Mouse (Mus musculus) erythroblast, embryonic 14.5 days (primary cell): ENCODE measurements around the gene Ubxn6. TPM values are rescaled to one million over a fixed set of nuclear protein-coding genes. Genes with fewer than 3 reads are reported as not detected.
"Not testable (repeated sequence)": the region's sequence is repeated elsewhere in the genome, so short reads cannot be mapped to it uniquely, and the experiment has no call there.

Experiments used
- H3K27me3 ChIP-seq: 2 replicates; pipeline ENCODE4 v1.6.1; 2012; ENCODE audit warnings: inconsistent platforms; ENCODE audit not compliant: control insufficient read depth
- H3K36me3 ChIP-seq: 2 replicates; pipeline ENCODE4 v1.6.1; 2012; ENCODE audit warnings: mild to moderate bottlenecking, inconsistent platforms; ENCODE audit not compliant: control insufficient read depth
- H3K4me1 ChIP-seq: 2 replicates; pipeline ENCODE4 v1.6.1; 2012; ENCODE audit warnings: inconsistent platforms; ENCODE audit not compliant: control insufficient read depth
- H3K4me3 ChIP-seq: replicated peaks from 2 replicates; pipeline ENCODE3; 2012; ENCODE audit warnings: moderate library complexity, mild to moderate bottlenecking, inconsistent platforms
- H3K9me3 ChIP-seq: 2 replicates; pipeline ENCODE4 v1.6.1; 2012; ENCODE audit warnings: low read length, inconsistent platforms, mixed read lengths; ENCODE audit not compliant: control insufficient read depth
- GATA1 ChIP-seq: IDR thresholded peaks from 2 replicates; pipeline ENCODE4 v1.6.1; 2012; ENCODE audit warnings: low read length, inconsistent platforms, mixed read lengths
- TAL1 ChIP-seq: IDR thresholded peaks from 3 replicates; pipeline ENCODE4 v1.6.1; 2012; ENCODE audit warnings: low read length, inconsistent platforms, mixed read lengths
- polyA plus RNA-seq: library from polyadenylated mRNA; stranded (reverse); fragments of >175 nt; gene quantifications from 2 replicates; pipeline ENCODE4 v1.2.3, GENCODE M21; 2012

The Ubxn6 gene
- polyA plus RNA-seq, 1 experiment, result 3.4 TPM

DNA sequence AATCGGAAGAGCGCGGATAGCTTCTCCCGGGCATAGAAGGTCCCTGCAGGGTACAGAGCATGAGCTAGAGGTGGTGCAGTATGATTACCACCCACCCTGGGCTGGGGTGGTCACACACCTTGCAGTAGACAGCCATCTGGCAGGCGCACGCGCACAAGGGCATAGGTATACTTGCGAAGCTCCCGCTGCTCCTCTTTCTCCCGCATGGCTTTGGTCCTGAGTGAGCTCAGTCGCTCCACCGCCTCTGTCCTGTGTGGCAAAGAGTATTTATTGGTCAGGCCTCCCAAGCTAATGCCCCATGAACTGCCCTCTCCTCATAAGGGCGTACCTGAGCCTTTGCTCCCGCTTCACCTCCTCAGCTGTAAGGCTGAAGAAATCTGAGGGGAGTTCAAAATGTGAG, 5.8 kb downstream of the Ubxn6 start:
- TF ChIP-seq TAL1 (no peak), GATA1 (no peak)
- peaks cover 88% of the 10 kb centered on the region for H3K36me3 ChIP-seq
- peaks cover 14% of the 10 kb centered on the region for H3K4me1 ChIP-seq
- H3K4me3 ChIP-seq, result no peak overlapping the region
- H3K9me3 ChIP-seq, result no peaks in the 10 kb centered on the region; the same call in 1 of the 2 replicates
- H3K27me3 ChIP-seq, result no peaks in the 10 kb centered on the region

- Histone ChIP-seq H3K9me3 (no peaks in the 10 kb centered on the region; the same call in 1 of the 2 replicates), H3K36me3 (peaks cover 100% of the 10 kb centered on the region), H3K4me3 (no peak overlapping the region), H3K4me1 (peaks cover 13% of the 10 kb centered on the region), H3K27me3 (no peaks in the 10 kb centered on the region)
- TF ChIP-seq GATA1 (no peak), TAL1 (no peak)
These were observed 8.4 kb downstream of the Ubxn6 start for GRCm38 (mm10) chr17:56066451-56066850.

GRCm38 (mm10) chr17:56065715-56066114, 9.1 kb downstream of the Ubxn6 start:
- not testable (repeated sequence) for H3K4me3 ChIP-seq

DNA sequence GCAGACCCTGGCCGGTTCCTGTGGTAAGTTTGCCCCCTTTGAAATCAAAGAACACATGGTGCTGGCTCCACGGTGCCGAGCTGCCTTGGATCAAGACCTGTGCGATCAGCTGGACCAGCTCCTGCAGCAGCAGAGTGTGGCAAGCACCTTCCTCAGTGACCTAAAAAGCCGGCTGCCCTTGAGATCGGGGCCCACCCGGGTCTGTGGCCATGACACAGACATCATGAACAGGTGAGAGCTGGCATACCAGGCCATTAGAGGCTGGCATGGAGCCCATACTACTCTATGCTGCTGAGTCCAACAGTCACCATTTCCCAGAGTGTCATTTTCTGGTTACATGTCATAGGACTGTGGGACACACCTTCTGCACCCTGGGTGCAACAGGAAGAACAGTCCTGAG, 12.7 kb downstream of the Ubxn6 start:
- H3K36me3 ChIP-seq, result peaks cover 100% of the 10 kb centered on the region
- peaks cover 13% of the 10 kb centered on the region for H3K4me1 ChIP-seq
- TF ChIP-seq TAL1 (no peak), GATA1 (no peak)
- no peak overlapping the region for H3K4me3 ChIP-seq
- no peaks in the 10 kb centered on the region for H3K9me3 ChIP-seq
- no peaks in the 10 kb centered on the region for H3K27me3 ChIP-seq

More at GRCm38 (mm10) chr17:56065715-56066114, 9.1 kb downstream of the Ubxn6 start:
- H3K36me3 ChIP-seq, result peaks cover 100% of the 10 kb centered on the region
- not testable (repeated sequence) for H3K27me3 ChIP-seq, H3K9me3 ChIP-seq
- H3K4me1 ChIP-seq, result peaks cover 13% of the 10 kb centered on the region

DNA sequence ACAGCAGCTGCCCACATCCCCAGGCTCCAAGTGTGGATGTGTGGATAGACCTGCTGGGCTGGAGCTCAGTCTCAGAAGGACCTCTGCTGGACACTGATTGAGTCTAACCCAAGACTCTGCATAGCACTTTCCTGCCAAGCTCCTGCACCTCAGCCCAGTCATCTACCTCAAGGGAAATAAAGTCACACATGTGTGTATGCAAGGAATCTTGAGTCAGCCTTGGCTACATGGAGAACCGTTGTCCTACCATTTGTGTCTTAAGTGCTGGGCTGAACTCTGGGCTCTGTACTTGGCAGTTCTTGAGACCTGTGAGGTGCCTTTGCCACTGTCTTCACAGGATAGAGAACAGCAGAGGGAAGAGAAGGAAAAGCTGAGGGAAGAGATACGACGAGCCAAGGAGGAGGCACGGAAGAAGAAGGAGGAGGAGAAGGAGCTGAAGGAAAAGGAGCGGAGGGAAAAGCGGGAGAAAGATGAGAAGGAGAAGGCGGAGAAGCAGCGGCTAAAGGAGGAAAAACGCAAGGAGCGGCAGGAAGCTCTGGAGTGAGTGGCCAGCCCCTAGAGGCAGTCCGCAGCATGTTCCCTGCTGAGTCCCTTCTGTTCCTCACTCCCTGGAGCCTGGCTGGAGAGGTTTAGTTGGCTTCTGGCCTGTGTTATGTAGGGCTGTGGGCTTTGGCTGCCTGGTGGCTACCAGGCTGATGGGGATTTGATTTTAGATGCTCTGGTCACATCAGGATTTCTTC, 17.3 kb downstream of the Ubxn6 start:
- no peak overlapping the region for H3K4me3 ChIP-seq
- TF ChIP-seq TAL1 (no peak), GATA1 (no peak)
- peaks cover 22% of the 10 kb centered on the region for H3K4me1 ChIP-seq
- no peaks in the 10 kb centered on the region for H3K9me3 ChIP-seq
- peaks cover 96% of the 10 kb centered on the region for H3K36me3 ChIP-seq
- no peaks in the 10 kb centered on the region for H3K27me3 ChIP-seq

DNA sequence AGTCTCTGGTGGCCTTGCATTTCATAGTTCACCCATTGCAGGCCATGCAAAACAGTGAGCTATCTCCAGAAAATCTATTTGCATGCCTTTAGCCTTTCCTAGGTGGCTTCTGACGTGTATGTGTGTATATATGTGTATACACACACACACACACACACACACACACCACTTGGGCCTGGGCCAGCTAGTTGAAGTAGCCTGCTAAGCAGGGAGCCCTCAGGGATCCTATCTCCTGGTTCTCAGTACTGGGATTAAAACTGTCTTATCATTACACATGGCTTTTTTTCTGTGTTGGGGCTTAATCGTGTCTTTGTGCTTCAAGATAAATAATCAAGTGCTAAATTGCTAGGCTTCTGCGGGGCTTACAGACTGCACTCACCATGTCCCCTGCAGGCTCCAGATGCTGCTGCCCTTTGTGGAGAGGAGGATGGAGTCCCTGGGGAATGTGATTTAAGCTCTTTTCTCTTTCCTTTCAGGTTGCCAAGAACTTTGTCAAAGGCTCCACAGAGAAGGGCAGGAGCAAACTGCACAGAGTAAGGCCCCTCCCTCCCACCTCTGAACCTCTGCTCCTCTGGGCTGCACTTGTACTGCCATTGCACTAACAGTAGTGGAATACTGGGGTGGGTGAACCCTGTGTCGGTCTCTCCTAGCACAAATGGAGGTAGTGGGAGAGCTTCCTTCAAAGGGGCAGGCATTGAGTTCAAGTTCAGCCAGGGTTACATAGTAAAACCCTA, 18.7 kb downstream of the Ubxn6 start:
- no peak for TF ChIP-seq TAL1
- no peak for TF ChIP-seq GATA1

DNA sequence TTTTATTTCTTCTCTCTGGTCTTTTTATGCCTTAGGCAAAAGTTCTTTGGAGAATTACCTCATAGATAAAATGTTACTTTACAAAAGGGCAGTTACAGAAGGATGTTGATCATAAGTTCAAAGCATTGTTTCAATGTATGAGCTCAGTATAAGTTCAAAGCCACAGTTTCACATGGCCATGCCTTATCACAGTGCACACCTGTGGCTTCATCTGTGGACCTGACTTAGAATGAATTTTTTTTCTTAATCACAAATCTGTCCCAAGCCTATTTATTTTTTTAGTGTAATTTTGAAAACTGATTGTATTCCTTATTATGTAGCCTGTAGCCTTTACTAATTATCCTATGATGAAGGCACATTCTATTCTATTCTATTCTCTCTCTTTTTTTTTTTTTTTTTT, 19.9 kb downstream of the Ubxn6 start:
- no peak for TF ChIP-seq GATA1
- TF ChIP-seq TAL1, result no peak
- H3K4me1 ChIP-seq, result peaks cover 26% of the 10 kb centered on the region
- peaks cover 96% of the 10 kb centered on the region for H3K36me3 ChIP-seq
- no peaks in the 10 kb centered on the region for H3K27me3 ChIP-seq
- H3K9me3 ChIP-seq, result no peaks in the 10 kb centered on the region
- no peak overlapping the region for H3K4me3 ChIP-seq

More for the DNA sequence above, 18.7 kb downstream of the Ubxn6 start:
- no peak overlapping the region for H3K4me3 ChIP-seq
- H3K27me3 ChIP-seq, result no peaks in the 10 kb centered on the region
- H3K36me3 ChIP-seq, result peaks cover 96% of the 10 kb centered on the region
- no peaks in the 10 kb centered on the region for H3K9me3 ChIP-seq
- peaks cover 24% of the 10 kb centered on the region for H3K4me1 ChIP-seq

DNA sequence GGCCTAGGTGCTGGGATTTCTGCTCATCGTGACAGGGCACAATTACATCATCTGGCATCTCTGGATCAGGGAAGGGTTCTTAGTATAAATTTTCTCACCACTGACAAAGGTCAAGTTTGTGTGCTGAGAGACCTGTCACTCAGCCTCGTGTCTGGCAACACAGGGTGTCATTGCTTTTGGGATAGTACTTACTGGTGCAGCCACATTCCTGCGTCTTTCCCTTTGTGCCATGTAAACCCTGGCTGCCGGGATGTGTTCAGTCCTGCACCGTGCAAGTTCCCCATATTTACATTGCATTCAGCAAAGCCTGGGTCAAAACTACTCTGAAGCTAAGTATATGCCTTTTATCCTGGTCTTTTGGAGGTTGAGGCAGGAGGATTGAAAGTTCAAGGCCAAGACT, 23.5 kb downstream of the Ubxn6 start:
- H3K4me1 ChIP-seq, result peaks cover 39% of the 10 kb centered on the region
- H3K27me3 ChIP-seq, result no peaks in the 10 kb centered on the region
- TF ChIP-seq TAL1 (no peak), GATA1 (no peak)
- no peaks in the 10 kb centered on the region for H3K9me3 ChIP-seq
- no peak overlapping the region for H3K4me3 ChIP-seq
- peaks cover 96% of the 10 kb centered on the region for H3K36me3 ChIP-seq

DNA sequence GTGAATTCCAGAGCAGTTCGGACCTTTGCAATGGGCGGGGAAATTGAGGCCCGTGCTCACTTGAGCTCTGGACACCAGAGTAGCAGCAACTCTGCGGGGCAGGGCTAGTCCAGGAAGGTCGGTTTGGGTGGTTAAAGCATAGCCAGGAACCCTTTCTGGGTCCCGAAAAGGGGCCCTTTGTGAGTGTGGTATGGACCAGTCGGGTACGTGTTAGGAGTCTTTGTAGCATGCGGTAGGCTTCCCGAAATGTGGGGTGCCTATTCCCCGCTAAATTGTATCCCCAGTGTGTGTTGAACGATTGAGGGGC, 34.0 kb downstream of the Ubxn6 start:
- peaks cover 58% of the 10 kb centered on the region for H3K4me1 ChIP-seq
- TF ChIP-seq GATA1 (no peak), TAL1 (no peak)

More for the DNA sequence above, 34.0 kb downstream of the Ubxn6 start:
- H3K27me3 ChIP-seq, result no peaks in the 10 kb centered on the region
- H3K4me3 ChIP-seq, result peak overlapping the region; percentile 72
- peaks cover 46% of the 10 kb centered on the region for H3K36me3 ChIP-seq
- H3K9me3 ChIP-seq, result no peaks in the 10 kb centered on the region
